Mouse (Mus musculus) olfactory bulb, adult 2 months (tissue): Measurements from ENCODE around the gene Stk32c.

Experiments used
- CTCF ChIP-seq: fragments of 200-500 bp; IDR thresholded peaks from 2 replicates; pipeline ENCODE4 v1.5.1; 2012; ENCODE audit warnings: low read depth, mild to moderate bottlenecking, low read length, moderate library complexity; ENCODE audit not compliant: insufficient read depth
- POLR2A ChIP-seq: fragments of 200-500 bp; IDR thresholded peaks from 2 replicates; pipeline ENCODE4 v1.6.1; 2012; ENCODE audit warnings: mild to moderate bottlenecking, low read depth, low read length, moderate library complexity; ENCODE audit not compliant: insufficient read depth

DNA sequence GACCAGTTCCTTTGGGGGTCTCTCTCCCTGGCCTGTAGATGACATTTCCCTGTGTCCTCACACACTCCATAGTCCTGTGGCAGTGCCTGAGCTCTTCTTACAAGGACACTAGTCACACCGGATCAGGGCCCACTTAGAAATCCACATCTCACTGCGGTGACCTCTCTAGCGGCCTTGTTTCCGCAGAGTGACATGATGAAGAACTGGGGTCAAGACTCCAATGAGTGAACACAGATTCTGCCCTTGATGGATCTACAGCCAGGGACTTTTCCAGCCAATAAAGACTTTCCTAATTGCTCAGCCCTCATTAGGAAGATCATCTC lies 4.4 kb downstream of the Stk32c start:
- TF ChIP-seq POLR2A (no peak), CTCF (no peak)
